Mouse (Mus musculus): ENCODE measurements around the gene Colq.

Gene Colq

DNA sequence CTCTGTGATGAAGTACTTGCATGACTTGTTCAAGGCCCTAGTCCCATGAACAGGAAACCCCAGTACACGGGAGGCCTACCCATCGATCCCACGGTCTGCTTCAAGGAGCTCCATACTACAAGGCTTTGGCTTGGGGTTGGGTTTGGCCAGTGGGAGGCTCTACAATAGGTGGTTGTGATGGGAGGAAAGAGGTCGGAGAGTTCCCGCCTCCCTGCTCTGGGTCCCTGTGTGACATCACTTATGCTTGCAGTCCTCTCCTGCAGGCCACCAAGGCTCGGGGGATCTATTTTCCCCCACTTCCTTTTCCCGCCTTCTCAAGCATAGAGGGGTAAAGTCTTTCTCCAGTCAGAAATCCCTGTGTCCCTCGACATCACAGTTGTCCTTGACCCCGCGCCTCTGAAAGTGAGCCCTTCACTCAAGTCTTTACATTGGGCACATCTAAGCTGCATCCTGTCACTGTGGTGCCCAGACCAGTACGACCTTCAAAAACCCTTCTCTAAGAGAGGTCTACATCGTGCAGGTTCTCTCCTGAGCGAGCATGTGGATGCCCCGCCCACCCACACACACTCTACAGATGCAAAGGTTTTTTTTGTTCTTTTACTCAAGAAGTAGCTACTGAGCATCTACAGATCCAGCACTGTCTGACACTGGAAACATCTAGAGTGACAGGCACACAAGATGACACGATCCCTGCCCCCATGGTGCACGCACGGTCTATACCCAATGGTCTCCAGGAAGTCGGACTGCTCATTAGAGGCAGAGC lies 16.1 kb downstream of the Colq start:
- no peak for DNase-seq

- no peak for DNase-seq
Measured at GRCm38 (mm10) chr14:31572561-31573175, 18.5 kb downstream of the Colq start.

GRCm38 (mm10) chr14:31571419-31571818 lies 19.7 kb downstream of the Colq start:
- no peak for DNase-seq

DNA sequence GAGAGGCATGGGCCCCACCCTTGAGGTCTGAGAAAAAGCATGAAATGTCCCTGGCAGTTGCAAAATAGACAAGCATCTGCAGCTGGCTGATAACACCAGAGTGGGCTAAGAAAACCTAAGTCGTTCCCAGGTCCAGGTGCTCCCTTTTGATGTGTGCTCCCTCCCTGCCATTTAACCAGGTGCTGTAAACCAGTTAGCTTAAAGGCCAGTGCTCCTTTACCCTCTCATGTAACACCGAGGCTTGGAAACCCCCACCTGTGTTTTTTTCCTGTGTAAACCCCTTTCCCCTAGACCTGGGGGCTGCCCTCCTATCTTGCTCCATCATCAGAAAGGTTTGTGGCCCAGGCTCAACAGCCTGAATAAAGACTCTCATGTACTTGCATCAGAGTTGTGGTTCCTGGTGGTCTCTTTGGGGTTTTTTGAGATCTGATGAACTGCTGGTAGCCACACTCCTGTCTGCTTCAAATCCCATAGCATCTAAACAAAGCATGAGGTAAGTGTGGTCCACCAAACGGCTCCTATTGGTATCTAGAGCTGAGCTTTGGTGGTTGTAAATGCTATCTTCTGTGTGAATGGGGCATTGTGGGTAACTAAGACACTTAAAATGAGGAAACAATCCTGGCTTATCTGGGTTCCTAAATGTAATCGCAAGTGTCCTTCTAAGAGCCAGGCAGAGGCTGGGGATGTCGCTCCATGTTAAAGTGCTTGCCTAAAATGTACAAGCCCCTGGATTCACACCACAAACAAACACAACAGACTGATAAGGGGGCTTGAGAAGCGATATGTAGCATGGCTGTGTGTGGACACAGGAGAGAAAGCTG lies 20.8 kb downstream of the Colq start:
- no peak for DNase-seq

- DNase-seq = peak; percentile 56
Measured at GRCm38 (mm10) chr14:31569151-31569631, 22.0 kb downstream of the Colq start.

GRCm38 (mm10) chr14:31565478-31566212 lies 25.5 kb downstream of the Colq start:
- DNase-seq = no peak

DNA sequence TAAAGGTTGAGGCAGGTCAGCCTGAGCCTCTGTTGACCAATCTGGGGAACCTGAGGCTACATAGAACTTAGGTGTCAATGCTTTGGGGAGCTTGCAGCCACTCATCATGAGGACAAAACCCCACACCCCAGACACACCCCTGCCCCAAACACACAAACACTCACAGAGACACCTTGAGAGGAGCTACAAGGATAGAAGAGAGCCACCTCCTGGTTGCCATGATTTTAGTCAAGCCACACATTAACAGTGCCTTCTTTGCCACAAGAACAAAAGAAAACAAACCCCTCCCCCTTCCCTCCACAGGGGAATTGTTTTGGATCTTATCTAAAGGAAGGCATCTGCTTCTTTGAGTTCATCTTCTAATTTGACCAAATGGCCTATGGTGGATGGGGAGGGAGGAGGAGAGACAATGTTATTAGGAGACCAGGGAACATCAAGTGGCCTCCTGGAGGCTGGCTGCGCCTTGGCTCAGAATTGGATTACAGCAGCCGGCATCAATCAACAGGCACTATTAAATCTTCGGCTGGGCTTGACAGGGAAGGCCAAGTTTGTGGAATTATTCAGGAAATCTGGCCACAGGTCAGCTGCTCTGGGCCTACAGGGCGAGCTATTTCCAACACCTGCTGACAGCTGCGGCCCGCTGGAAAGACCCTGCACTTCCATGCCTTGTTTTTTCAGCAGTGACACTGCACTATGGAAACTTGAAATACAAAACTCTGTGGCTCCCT lies 26.5 kb downstream of the Colq start:
- DNase-seq = peak; percentile 80

GRCm38 (mm10) chr14:31560886-31561285 lies 30.3 kb downstream of the Colq start:
- peak; percentile 50 for DNase-seq

DNA sequence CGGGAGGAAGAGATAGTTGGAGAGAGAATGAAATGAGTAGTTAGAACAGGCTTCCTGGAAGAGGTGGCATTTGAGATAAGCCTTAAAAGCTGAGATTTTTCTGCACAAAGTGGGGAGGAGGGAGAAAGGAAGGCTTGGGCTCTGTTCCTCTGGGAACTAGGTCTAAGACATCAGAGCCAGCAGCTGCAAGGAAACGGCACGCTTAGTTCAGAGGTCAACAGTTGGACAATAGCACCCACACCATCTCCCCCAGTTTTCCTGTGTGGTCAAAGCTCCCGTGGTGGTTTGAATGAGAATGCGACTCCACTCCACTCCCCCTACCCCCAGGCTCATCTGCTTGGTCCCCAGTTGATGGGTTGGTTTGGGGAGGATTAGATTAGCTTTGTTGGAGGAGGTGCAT lies 31.9 kb downstream of the Colq start:
- DNase-seq = peak; percentile 70

DNA sequence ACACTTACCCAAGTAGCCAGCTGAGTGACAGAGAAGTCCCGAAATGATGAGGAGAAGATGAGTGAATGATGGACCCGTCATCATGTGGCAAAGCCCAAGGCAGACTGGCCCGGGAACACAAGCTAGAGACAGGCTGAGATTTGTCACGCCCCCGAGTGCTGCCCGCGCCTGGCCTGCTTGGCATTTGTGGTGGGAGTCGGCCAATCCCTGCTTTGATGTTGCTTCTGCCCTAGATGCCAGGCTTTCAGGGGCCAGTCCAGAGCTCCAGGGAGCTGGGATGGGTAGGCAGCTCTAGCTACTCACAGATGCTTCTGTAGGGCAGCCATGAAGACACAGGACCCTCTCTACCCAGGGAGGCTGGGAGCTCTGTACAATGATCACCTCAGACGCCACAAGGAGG lies 33.4 kb downstream of the Colq start:
- no peak for DNase-seq

DNA sequence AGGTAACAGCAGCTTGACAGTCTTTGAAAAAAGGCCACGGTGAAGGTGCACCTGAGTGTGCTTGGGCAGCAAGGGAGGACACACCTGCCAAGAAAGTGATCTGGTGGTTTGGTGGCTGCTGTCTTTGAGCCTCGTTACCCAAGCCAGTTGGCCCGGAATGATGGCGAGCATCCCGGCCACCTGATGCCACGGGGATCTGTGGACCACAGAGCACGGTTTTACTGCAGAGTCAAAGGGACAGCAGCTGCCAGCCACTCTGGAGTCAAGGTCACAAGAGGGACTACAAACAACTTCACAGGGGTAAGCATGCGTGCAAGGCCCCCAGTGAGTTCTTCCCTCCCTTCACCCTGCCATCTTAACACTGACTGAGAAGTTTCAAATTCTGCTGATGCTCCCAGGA lies 33.9 kb downstream of the Colq start:
- no peak for DNase-seq

- no peak for DNase-seq
Measured at GRCm38 (mm10) chr14:31556526-31557260, 34.5 kb downstream of the Colq start.

DNA sequence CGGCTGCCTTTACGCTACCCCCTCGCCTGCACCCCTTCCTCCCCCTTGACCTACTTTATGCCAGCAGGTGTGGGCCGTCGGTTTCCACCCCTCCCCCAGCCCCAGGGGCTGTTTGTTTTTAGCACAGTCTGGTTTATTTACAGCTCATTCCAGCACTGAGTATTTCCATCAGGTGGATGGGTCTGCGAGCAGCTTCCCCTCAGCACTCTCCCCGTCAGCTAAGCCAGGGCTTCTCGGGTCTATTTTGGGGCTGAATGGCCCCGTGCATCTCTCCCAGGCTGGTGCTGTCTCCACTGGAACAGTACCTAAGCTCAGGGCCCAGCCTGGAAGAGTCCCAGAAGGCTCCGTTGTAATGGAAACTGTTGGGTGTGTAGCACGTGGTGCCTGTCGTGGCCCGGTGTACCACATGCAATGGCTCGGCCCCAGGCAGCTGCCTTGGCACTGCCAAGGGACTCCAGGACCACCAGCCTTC lies 35.1 kb downstream of the Colq start:
- DNase-seq = no peak

DNA sequence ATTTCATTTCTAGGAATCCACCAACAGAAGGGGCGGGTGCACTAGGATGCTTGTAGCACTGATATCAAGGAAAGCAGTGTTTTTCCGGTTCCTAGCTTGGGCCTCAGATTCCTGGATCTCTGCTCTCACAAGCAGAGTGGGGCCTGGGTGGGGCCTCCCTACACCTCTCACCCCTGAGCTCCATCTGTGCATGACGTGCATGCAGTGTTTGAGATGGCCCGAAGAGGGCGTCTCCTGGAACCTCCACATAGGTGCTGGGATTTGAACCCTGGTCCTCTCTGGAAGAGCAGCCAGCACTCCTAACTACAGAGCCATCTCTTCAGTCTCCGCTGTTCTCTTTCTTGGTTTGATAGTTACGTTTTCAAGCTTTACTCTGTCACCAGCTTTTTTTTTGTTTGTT lies 36.1 kb downstream of the Colq start:
- no peak for DNase-seq

GRCm38 (mm10) chr14:31543885-31544442 lies 47.2 kb downstream of the Colq start:
- DNase-seq = no peak

DNA sequence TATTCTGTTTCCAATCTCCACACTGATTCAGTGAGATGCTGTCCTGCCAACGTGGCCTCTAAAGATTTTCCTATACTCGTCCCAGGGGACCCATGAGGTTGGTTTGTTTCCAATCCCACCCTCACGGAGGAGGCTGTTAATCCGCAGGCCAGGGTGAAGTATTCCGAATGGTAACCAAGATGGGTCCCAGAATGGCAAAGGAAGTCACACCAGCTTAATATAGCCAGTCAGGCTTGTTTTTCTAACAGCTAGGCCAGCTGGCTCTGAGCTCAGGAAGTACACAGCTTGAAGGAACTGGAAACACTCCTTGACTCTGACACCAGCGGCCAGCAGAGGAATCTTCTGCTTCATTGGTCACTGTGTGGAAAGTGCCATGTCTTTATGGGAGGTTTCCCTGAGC lies 53.8 kb downstream of the Colq start:
- DNase-seq = peak; percentile 64

GRCm38 (mm10) chr14:31532656-31533055 lies 58.5 kb downstream of the Colq start:
- no peak for DNase-seq

GRCm38 (mm10) chr14:31531506-31532148 lies 59.5 kb downstream of the Colq start:
- peak; percentile 57 for DNase-seq

DNA sequence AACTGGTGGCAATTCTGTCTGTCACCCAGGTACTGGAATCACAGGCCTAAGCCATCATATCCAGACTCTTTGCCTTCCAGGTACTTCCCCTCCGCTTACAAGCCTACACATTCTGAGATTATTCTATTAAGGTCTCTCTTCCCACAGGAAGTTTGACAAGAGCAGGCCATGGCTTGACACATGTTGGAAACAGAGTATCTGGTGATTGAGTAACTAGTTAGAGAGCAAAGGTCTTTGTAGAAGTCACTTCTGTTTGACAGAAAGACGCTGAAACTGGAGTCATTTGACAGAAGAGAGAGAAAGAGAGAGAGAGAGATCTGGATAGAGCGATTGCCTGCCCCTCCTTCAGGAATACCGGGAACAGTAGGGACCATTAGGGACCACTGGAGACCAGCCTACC lies 60.3 kb downstream of the Colq start:
- DNase-seq = no peak

GRCm38 (mm10) chr14:31525040-31525810 lies 65.9 kb downstream of the Colq start:
- no peak for DNase-seq

Data from lung, postnatal 36 days (tissue).